Mouse (Mus musculus) cerebellum, postnatal 4 days (tissue): Measurements from ENCODE around the gene Ntn1.

Experiments used
- DNase-seq, 2 experiments: peaks; one replicate each; pipeline ENCODE4 v3.0.0; 2022; ENCODE audit warnings: low spot score in 2 of 2, mixed read lengths in 1 of 2

The Ntn1 gene

GRCm38 (mm10) chr11:68195168-68195567 is 205.5 kb downstream of the Ntn1 start:
- DNase-seq: no peak

GRCm38 (mm10) chr11:68190849-68191248 is 209.8 kb downstream of the Ntn1 start:
- DNase-seq: no peak

- DNase-seq: no peak
These were observed 211.9 kb downstream of the Ntn1 start for GRCm38 (mm10) chr11:68188695-68189201.

GRCm38 (mm10) chr11:68187242-68187641 is 213.4 kb downstream of the Ntn1 start:
- DNase-seq: no peak

- no peak for DNase-seq
These were observed 215.0 kb downstream of the Ntn1 start for GRCm38 (mm10) chr11:68185647-68186046.

- DNase-seq: no peak
These were observed 223.2 kb downstream of the Ntn1 start for GRCm38 (mm10) chr11:68177415-68177814.

- DNase-seq: no peak
These were observed 224.1 kb downstream of the Ntn1 start for GRCm38 (mm10) chr11:68176550-68176949.

GRCm38 (mm10) chr11:68172648-68173045 is 228.0 kb downstream of the Ntn1 start:
- no peak for DNase-seq

GRCm38 (mm10) chr11:68171973-68172647 is 228.5 kb downstream of the Ntn1 start:
- DNase-seq: no peak

GRCm38 (mm10) chr11:68168427-68168826 is 232.2 kb downstream of the Ntn1 start:
- DNase-seq: no peak

GRCm38 (mm10) chr11:68164408-68164807 is 236.2 kb downstream of the Ntn1 start:
- no peak for DNase-seq

GRCm38 (mm10) chr11:68159867-68160266 is 240.8 kb downstream of the Ntn1 start:
- no peak for DNase-seq
